Mouse (Mus musculus) lung, embryonic 15.5 days (tissue): ENCODE data around the gene Zbtb46. TPM values are rescaled to one million over a fixed set of nuclear protein-coding genes. Genes with fewer than 3 reads are reported as not detected.

Experiments used
- ATAC-seq: fragments of 200-750 bp; cut with Nextera tagmentation; 2 replicates; pipeline ENCODE4 v1.8.0; 2017; ENCODE audit warnings: moderate number of reproducible peaks, borderline replicate concordance; ENCODE audit not compliant: low FRiP score, low TSS enrichment; ENCODE audit errors: extremely low read depth
- H3K27ac ChIP-seq: fragments of 300-500 bp; sonication (generic); 2 replicates; pipeline ENCODE4 v1.5.1; 2015; ENCODE audit warnings: moderate library complexity, mild to moderate bottlenecking, inconsistent platforms
- H3K27me3 ChIP-seq: fragments of 300-500 bp; sonication (generic); 2 replicates; pipeline ENCODE4 v1.6.1; 2015; ENCODE audit warnings: inconsistent platforms
- H3K36me3 ChIP-seq: fragments of 300-500 bp; sonication (generic); 2 replicates; pipeline ENCODE4 v1.6.1; 2015; ENCODE audit warnings: inconsistent platforms
- H3K4me1 ChIP-seq: fragments of 300-500 bp; sonication (generic); 2 replicates; pipeline ENCODE4 v1.6.1; 2015; ENCODE audit warnings: inconsistent platforms
- H3K4me2 ChIP-seq: fragments of 300-500 bp; sonication (generic); 2 replicates; pipeline ENCODE4 v1.6.1; 2015; ENCODE audit warnings: inconsistent platforms, mild to moderate bottlenecking, moderate library complexity
- H3K4me3 ChIP-seq: fragments of 300-500 bp; sonication (generic); 2 replicates; pipeline ENCODE4 v1.5.1; 2015; ENCODE audit warnings: mild to moderate bottlenecking, inconsistent platforms
- H3K9ac ChIP-seq: fragments of 300-500 bp; sonication (generic); 2 replicates; pipeline ENCODE4 v1.6.1; 2015; ENCODE audit warnings: inconsistent platforms
- H3K9me3 ChIP-seq: fragments of 300-500 bp; sonication (generic); 2 replicates; pipeline ENCODE4 v1.6.1; 2016; ENCODE audit warnings: inconsistent platforms
- WGBS: fragments of 180-500 bp; shearing (Covaris S2); methylation state at CpG from one replicate; pipeline ENCODE4 v1.1.7; 2015; 5-methylcytosine and 5-hydroxymethylcytosine counted together
- polyA plus RNA-seq: library from polyadenylated mRNA; unstranded; fragments of >200 nt; fragmentation: Nextera tagmentation; extraction: Ambion mirVana; gene quantifications from 2 replicates; pipeline ENCODE4 v1.2.1, GENCODE M21; 2015

The Zbtb46 gene
- polyA plus RNA-seq, 1 experiment from 2014 or later = 14.6 TPM

DNA sequence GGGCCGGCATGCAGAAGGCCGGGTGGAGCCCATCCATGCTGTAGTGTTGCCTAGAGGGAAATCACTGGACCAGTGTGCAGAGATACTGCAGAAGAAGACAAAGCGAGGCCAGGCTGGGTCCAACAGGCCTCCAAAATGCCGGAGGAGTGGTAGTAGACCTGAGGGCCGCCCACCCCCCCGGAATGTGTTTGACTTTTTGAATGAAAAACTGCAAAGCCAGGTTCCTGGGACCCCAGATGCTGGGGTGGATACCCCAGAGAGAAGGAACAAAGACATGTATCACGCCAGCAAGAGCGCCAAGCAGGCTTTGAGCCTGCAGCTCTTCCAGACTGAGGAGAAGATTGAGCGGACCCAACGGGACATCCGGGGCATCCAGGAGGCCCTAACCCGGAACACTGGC, 79.4 kb downstream of the Zbtb46 start, which contains the start of gene Lime1:
Gene Lime1, plus strand, starts transcription at position 301 of the 400 bp plus-strand sequence.
- Histone ChIP-seq H3K9me3 (no peaks in the 10 kb centered on the region), H3K4me1 (0 out of 2 replicates have a peak, but pooled peaks cover 7% of the 10 kb centered on the region), H3K27ac (no peak within 1 kb of the TSS), H3K4me2 (no peak within 1 kb of the TSS), H3K36me3 (peaks cover 46% of the 10 kb centered on the region), H3K27me3 (no peaks in the 10 kb centered on the region), H3K9ac (no peak within 1 kb of the TSS), H3K4me3 (no peak within 1 kb of the TSS)
- no peak for ATAC-seq
- whole genome bisulfite sequencing = 90% methylated on average over 12 of the region's 12 CpGs

- Histone ChIP-seq H3K4me2 (no peak overlapping the region), H3K4me1 (0 out of 2 replicates have a peak, but pooled peaks cover 1% of the 10 kb centered on the region), H3K9me3 (no peaks in the 10 kb centered on the region), H3K27ac (no peak overlapping the region), H3K36me3 (peaks cover 46% of the 10 kb centered on the region), H3K4me3 (no peak overlapping the region), H3K9ac (no peak overlapping the region), H3K27me3 (no peaks in the 10 kb centered on the region)
- WGBS = 86% methylated on average over 5 of the region's 5 CpGs
- ATAC-seq = no peak
Observed at GRCm38 (mm10) chr2:181378701-181379100, 80.5 kb downstream of the Zbtb46 start.

GRCm38 (mm10) chr2:181377230-181377629, 82.0 kb downstream of the Zbtb46 start:
- 65% methylated on average over 2 of the region's 2 CpGs for WGBS

DNA sequence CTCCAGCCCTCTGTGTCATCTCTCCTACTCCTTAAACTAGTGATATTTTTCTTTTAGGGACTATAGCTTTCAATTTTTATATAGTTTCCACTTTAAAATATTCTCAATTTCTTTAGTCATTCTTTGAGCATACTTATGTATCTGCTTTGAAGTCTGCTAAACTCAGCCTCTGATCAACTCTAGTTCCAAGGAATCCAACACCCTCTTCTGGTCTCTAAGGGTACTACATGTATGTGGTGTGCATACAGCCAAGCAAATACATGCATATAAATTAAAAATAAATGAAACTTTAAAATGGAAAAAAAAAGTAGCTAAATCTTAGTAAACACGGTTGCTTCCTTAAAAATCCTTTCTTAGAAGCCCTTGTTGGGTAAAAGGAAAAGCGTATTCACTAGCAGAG, 83.4 kb downstream of the Zbtb46 start:
- no peaks in the 10 kb centered on the region for H3K9me3 ChIP-seq
- no peak overlapping the region for H3K27ac ChIP-seq
- H3K4me1 ChIP-seq = no peaks in the 10 kb centered on the region
- no peak for ATAC-seq
- H3K27me3 ChIP-seq = no peaks in the 10 kb centered on the region
- peaks cover 27% of the 10 kb centered on the region for H3K36me3 ChIP-seq
- no peak overlapping the region for H3K9ac ChIP-seq
- 90% methylated on average over 2 of the region's 2 CpGs for WGBS
- no peak overlapping the region for H3K4me3 ChIP-seq
- no peak overlapping the region for H3K4me2 ChIP-seq

More at GRCm38 (mm10) chr2:181377230-181377629, 82.0 kb downstream of the Zbtb46 start:
- no peak for ATAC-seq
- H3K27ac ChIP-seq = no peak overlapping the region
- no peak overlapping the region for H3K4me3 ChIP-seq
- H3K27me3 ChIP-seq = no peaks in the 10 kb centered on the region
- peaks cover 39% of the 10 kb centered on the region for H3K36me3 ChIP-seq
- no peaks in the 10 kb centered on the region for H3K4me1 ChIP-seq
- H3K9ac ChIP-seq = no peak overlapping the region
- no peak overlapping the region for H3K4me2 ChIP-seq
- no peaks in the 10 kb centered on the region for H3K9me3 ChIP-seq

GRCm38 (mm10) chr2:181370001-181370400, 89.2 kb downstream of the Zbtb46 start:
- WGBS = 94% methylated on average over 5 of the region's 5 CpGs
- H3K27me3 ChIP-seq = no peaks in the 10 kb centered on the region

DNA sequence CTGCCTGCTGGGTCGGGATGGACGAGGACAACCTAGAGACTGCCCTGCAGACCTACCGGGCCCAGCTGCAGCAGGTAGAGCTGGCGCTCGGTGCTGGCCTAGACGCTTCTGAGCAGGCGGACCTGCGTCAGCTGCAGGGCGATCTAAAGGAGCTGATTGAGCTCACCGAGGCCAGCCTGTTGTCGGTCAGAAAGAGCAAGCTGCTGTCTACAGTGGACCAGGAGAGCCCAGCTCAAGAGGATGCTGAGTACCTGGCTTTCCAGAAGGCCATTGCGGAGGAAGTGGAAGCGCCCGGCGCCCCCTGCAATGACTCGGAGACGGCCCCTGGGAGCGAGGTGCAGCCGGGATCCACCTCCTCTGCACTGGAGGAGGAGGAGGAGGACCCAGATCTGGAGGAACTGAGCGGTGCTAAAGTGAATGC, 93.6 kb downstream of the Zbtb46 start:
- peak overlapping the region; percentile 92 for H3K4me3 ChIP-seq
- ATAC-seq = peak; percentile 66
- 1% methylated on average over 20 of the region's 20 CpGs for WGBS
- peaks cover 35% of the 10 kb centered on the region for H3K36me3 ChIP-seq
- peak overlapping the region; percentile 91 for H3K9ac ChIP-seq
- no peaks in the 10 kb centered on the region for H3K9me3 ChIP-seq
- H3K27me3 ChIP-seq = no peaks in the 10 kb centered on the region
- peaks cover 31% of the 10 kb centered on the region for H3K4me1 ChIP-seq
- H3K27ac ChIP-seq = peak overlapping the region; percentile 90
- H3K4me2 ChIP-seq = peak overlapping the region; percentile 95

More at GRCm38 (mm10) chr2:181370001-181370400, 89.2 kb downstream of the Zbtb46 start:
- Histone ChIP-seq H3K9ac (no peak overlapping the region), H3K4me3 (no peak overlapping the region), H3K27ac (no peak overlapping the region), H3K4me2 (no peak overlapping the region), H3K36me3 (peaks cover 15% of the 10 kb centered on the region), H3K4me1 (peaks cover 24% of the 10 kb centered on the region), H3K9me3 (no peaks in the 10 kb centered on the region)
- ATAC-seq = no peak

DNA sequence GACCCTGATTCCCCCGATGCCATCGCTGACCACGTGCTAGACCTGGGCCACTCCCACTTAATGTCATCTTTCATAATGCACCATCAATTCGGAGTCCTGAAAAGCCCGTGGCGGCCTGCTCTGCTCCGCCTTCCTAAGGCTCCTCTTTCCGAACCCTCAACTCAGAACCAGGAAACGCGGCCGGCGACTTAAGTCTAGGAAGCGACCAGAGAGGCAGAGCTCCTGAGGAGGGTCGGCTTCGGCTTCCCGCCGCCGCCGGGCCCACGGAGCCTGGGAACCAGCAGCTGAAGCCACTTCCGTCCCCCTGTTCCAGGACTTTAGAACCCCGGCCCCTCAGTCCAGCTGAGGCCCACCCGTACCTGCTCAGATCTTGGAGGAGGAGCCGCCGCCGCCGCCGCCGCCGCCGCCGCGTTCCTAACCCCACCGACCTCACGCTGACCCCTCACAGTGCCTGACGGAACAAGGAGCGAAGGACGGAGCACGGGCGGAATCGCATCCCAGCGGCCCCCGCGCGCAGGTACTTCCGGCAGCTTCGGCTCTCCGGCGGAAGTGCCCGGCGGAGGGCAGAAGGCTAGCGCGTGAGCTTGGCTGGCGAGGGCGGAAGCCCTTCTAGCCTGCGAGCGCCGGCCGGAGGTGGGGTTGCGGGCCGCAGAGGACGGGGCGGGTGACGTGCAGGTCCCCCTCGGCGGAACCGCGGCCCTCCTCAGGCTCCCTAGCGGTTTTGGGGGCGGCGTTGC, 94.2 kb downstream of the Zbtb46 start, which contains the start of the genes Zgpat and Arfrp1:
Gene Zgpat, plus strand, starts transcription at position 69 of the 737 bp plus-strand sequence.
Gene Arfrp1, minus strand, starts transcription at position 545 of the 737 bp plus-strand sequence.
- Histone ChIP-seq H3K27ac (peak within 1 kb of the TSS; percentile 90), H3K36me3 (peaks cover 35% of the 10 kb centered on the region), H3K4me1 (peaks cover 31% of the 10 kb centered on the region)

GRCm38 (mm10) chr2:181364487-181364859, 94.8 kb downstream of the Zbtb46 start:
- Histone ChIP-seq H3K9me3 (no peaks in the 10 kb centered on the region), H3K36me3 (peaks cover 35% of the 10 kb centered on the region), H3K4me3 (peak overlapping the region; percentile 92), H3K4me2 (peak overlapping the region; percentile 95), H3K27ac (peak overlapping the region; percentile 90), H3K27me3 (no peaks in the 10 kb centered on the region), H3K9ac (peak overlapping the region; percentile 91), H3K4me1 (peaks cover 31% of the 10 kb centered on the region)
- WGBS = 8% methylated on average over 14 of the region's 14 CpGs
- ATAC-seq = peak; percentile 2; the same call in 1 of the 2 replicates

More for the DNA sequence above, 94.2 kb downstream of the Zbtb46 start, which contains the start of the genes Zgpat and Arfrp1:
- Histone ChIP-seq H3K9me3 (no peaks in the 10 kb centered on the region), H3K27me3 (no peaks in the 10 kb centered on the region), H3K4me2 (peak within 1 kb of the TSS; percentile 95), H3K9ac (peak within 1 kb of the TSS; percentile 91), H3K4me3 (peak within 1 kb of the TSS; percentile 92)
- 0% methylated on average over 67 of the region's 71 CpGs for WGBS
- ATAC-seq = peak; percentile 92

GRCm38 (mm10) chr2:181363946-181364345, 95.3 kb downstream of the Zbtb46 start:
- Histone ChIP-seq H3K36me3 (peaks cover 37% of the 10 kb centered on the region), H3K27me3 (no peaks in the 10 kb centered on the region), H3K9ac (peak overlapping the region; percentile 91), H3K4me2 (peak overlapping the region; percentile 95), H3K4me1 (peaks cover 31% of the 10 kb centered on the region), H3K9me3 (no peaks in the 10 kb centered on the region), H3K4me3 (peak overlapping the region; percentile 92), H3K27ac (no peak overlapping the region)
- 75% methylated on average over 3 of the region's 3 CpGs for WGBS
- ATAC-seq = no peak

- ATAC-seq = no peak
- no peaks in the 10 kb centered on the region for H3K27me3 ChIP-seq
Observed at GRCm38 (mm10) chr2:181356780-181357179, 102.4 kb downstream of the Zbtb46 start.

DNA sequence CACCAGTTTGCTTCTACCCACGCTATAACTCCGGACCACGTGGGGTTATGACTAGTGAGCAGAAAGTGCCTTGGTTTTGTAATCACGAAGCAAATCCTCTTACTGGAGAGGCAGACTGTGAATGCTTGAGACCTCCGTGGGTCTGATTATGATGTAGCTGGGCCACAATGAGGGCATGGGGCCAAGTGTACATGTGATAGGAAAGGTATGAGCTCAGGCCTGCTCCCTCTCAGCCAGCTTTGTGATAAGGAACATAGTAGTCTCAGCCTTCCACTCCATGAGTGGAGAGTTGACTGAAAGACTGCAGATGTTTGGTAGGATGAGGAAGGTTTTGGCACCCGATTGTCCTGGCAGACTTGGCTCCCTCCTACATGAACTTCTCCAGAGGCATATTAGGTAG, 116.5 kb downstream of the Zbtb46 start:
- Histone ChIP-seq H3K4me2 (no peak overlapping the region), H3K27me3 (no peaks in the 10 kb centered on the region), H3K4me1 (no peaks in the 10 kb centered on the region), H3K36me3 (peaks cover 67% of the 10 kb centered on the region), H3K9ac (no peak overlapping the region), H3K27ac (no peak overlapping the region), H3K9me3 (no peaks in the 10 kb centered on the region), H3K4me3 (no peak overlapping the region)
- no peak for ATAC-seq
- WGBS = 89% methylated on average over 6 of the region's 6 CpGs

More at GRCm38 (mm10) chr2:181356780-181357179, 102.4 kb downstream of the Zbtb46 start:
- H3K9ac ChIP-seq = no peak overlapping the region
- no peaks in the 10 kb centered on the region for H3K9me3 ChIP-seq
- no peak overlapping the region for H3K4me3 ChIP-seq
- no peak overlapping the region for H3K4me2 ChIP-seq
- H3K27ac ChIP-seq = no peak overlapping the region
- H3K4me1 ChIP-seq = no peaks in the 10 kb centered on the region
- H3K36me3 ChIP-seq = peaks cover 91% of the 10 kb centered on the region
- WGBS = 72% methylated on average over 3 of the region's 3 CpGs

DNA sequence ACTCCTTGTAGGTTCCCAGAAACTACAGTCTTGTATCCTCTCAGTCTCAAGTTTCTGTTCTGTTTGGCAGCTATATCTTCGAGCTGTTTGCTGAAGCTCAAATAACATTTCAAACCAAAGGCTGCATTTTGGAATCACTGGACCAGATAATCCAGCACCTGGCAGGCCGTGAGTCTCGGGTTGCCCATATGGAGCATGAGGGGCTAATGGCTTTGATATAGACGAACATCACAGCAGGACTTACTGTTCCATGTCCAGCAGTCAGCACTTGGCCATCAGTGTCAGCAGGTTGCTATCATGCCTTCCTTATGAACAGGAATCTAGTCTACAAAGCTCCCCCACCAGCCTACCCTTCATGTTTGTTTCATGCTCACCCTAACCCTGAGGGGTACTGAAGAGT, 118.8 kb downstream of the Zbtb46 start:
- Histone ChIP-seq H3K36me3 (peaks cover 69% of the 10 kb centered on the region), H3K27ac (no peak overlapping the region)
- 79% methylated on average over 4 of the region's 4 CpGs for WGBS

More for the DNA sequence above, 118.8 kb downstream of the Zbtb46 start:
- no peaks in the 10 kb centered on the region for H3K9me3 ChIP-seq
- H3K4me2 ChIP-seq = no peak overlapping the region
- H3K4me1 ChIP-seq = no peaks in the 10 kb centered on the region
- H3K9ac ChIP-seq = no peak overlapping the region
- H3K27me3 ChIP-seq = no peaks in the 10 kb centered on the region
- no peak for ATAC-seq
- H3K4me3 ChIP-seq = no peak overlapping the region
